Mouse (Mus musculus): ENCODE data around the gene Zfp638.
"Not testable (repeated sequence)": the region's sequence is repeated elsewhere in the genome, so short reads cannot be mapped to it uniquely, and the experiment has no call there.

Gene Zfp638

DNA sequence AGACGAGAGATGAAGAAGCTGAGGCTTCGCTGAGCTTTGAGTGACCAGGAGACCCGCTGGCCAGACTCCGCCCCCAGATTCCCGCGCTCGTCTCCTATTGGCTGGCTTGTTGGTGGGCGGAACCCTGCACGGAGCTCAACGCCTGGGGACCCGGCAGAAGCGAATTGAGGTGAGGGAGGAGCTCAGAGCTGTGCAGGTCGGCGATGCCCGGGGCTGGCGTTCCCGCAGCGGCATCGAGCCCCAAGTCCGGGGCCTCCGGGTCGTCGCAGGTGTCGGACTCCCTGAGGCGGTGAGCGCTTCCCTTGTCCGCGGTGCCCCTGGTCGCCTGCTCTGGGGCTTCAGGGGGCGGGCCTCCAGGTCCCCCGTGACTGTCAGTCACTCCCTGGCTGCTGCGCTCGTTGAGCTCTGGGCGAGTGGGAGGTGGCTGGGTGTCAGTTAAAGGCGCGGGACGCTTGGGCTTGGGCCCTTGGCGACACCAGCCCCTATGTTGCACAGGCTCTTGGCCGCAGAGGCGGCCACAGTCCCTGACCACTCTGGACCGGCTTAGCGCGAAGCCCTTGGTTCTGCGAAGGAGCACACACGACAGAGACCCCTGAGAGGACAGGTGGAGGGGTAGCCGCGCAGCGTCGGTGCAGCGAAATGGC is at the start of gene Zfp638:
Gene Zfp638 (plus strand): TSS at position 156 of the 644 bp plus-strand sequence.
- peak; percentile 96 to 97 for DNase-seq (ENCODE audit: low spot score in 2 of 2)

DNA sequence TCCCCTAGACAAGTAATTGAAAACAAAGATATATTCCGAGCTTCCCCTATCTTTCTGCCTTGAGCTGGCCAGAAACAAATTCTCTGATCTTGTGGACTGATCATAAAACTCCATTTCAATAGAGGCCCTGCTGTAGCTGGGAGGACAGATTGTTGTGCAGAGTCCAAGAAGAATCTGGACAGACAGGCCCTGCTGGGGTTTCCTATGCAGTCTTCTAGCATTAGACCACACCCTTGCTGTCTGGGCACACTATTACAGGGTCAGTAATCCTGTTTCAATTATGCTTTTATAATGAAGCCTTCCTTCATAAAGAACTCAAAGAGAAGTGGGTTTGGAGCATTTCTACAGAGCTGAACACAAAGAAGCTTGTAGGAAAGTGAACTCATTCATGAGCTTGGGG is 47.9 kb upstream of the Zfp638 start:
- DNase-seq (ENCODE audit: low spot score in 2 of 2) = no peak

DNA sequence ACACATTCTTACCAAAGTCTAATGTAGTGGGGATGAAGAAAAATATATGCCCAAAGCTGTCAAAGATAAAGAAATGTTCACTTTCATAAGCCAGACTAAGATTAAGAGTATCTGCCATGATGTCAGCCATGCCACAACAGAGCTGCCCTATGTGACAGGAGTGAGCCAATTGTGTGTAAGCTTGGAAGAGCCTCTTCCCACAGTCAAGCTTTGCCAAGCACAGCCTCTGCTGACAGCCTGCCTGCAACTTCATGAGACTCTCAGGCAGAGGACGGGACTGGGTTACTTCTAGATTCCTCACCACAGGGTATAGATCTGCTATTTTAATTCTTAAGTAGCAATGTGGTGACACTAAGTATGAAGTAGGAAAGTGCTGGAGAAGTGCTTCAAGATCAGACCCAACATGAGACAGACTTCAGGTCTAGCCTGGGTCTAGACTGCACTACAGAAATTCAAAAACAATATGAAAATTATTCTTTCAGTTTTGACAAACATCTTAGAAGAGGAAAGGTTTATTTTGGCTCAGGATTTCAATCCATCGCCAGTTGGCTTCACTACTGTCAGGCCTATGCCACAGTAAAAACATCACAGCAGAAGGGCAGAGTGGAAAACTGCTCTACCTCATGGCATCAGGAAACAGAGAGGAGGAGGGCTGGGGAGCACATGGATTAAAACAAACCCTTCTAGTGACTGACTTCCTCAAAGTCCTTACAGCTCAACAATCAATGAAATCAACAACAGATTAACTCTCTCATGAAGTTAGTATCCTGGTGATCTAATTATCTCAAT is 46.0 kb upstream of the Zfp638 start:
- no peak for DNase-seq (ENCODE audit: low spot score in 2 of 2)

DNA sequence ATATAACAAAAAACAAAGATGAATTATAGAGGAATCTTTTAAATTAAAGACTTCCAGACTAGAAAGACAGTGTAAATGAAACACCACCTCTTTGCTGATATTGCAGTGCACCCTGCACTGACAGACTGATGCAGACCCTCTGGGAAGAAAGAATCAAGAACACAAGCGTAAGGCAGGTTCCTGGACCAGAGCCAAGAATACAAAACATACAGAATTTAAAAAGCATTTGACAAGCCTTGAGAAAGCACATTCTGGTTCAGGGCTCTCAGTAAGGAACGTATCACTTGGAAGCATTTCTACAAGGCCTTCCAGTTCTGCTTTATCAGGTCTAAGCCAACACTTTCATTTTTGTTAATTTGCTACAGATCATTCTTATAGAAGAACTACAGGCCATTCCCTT is 45.1 kb upstream of the Zfp638 start:
- no peak for DNase-seq (ENCODE audit: low spot score in 2 of 2)

DNA sequence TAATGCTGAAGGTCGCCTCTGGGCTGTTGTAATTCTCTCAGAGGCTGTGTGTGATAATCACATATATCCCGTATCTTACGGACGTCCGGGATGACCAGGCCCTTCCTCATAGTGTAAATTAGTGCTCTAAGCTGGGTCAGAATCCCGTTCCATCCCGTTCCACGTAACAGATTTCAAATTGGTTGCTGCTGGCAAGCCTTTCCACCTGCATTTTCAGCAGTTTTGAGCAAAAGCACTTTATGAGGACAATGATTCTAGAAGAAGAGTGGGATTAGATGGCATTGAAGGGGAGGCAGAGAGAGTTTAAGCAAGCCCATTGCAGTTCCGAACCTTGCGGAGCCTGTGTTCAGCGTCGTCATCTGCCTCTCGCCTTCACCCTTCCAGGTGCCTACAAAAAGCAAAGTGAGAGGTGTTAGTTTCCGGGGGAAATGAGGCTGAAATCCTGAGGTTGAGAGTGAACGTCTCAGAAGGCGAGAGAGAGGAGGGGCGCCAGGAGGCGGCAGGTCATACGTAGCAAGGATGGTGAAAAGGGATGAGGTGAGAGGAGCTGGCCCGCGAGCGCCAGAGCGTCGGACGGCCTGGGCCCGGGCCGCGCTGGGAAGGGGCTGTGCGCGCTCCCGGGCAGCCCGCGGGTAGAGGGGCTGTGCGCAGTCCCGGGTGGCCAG is 35.8 kb upstream of the Zfp638 start:
- DNase-seq (ENCODE audit: low spot score in 2 of 2) = peak; percentile 18 to 32

DNA sequence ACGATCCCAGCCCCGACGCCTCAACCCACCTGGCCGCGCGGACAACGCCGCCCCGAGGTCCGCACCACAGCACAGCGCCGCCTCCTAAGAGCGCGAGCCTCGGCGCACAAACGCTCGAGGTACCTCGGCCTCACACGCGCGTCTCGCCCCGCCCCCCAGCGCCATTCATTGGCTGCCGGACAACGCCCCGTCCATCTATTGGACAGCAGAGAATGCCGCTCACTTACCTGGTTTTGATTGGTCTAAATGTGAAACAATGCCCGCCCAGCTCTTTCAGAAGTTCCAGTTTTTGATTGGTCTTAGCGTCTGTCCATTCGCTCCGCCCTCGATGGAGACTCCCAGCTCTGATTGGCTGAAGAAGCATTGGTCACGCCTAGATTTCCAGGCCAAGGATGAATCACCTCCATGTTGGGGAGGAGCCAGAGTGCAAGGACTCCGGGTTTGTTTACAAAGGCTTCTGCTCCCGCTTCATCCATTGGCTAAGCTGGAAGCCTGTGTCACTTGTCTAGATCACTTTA is 35.2 kb upstream of the Zfp638 start, which contains the start of gene Paip2b:
Gene Paip2b (minus strand): TSS at position 136 of the 518 bp plus-strand sequence.
- DNase-seq (ENCODE audit: low spot score in 2 of 2) = peak; percentile 98 to 99

DNA sequence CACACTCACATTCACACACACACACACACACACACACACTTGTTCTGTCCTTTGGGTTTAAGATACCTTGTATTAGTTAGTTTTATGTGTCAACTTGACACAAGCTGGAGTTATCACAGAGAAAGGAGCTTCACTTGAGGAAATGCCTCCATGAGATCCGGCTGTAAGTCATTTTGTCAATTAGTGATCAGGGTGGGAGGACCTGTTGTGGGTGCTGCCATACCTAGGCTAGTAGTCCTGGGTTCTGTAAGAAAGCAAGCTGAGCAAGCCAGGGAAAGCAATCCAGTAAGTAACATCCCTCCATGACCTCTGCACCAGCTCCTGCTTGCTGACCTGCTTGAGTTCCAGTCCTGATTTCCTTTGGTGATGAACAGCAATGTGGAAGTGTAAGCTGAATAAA is 34.5 kb upstream of the Zfp638 start:
- DNase-seq (ENCODE audit: low spot score in 2 of 2) = not testable (repeated sequence)

DNA sequence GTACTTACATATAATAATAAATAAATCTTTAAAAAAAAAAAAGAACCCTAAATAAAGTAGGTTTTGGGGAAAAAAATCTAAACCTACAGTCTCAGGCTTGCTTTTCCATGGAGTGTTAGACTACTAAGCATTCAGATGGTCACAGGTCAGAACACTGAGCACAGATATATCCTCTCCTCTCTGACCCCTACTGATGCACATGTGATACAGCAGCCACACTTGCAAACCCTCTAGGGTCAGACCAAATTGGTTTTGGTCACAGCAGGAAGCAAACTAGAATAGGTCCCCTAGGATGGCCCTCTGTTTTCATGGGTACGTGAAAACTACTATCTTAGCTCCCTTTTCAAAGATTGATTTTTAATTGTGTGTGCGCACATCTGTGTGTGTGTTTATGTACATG is 30.1 kb upstream of the Zfp638 start:
- no peak for DNase-seq (ENCODE audit: low spot score in 2 of 2)

DNA sequence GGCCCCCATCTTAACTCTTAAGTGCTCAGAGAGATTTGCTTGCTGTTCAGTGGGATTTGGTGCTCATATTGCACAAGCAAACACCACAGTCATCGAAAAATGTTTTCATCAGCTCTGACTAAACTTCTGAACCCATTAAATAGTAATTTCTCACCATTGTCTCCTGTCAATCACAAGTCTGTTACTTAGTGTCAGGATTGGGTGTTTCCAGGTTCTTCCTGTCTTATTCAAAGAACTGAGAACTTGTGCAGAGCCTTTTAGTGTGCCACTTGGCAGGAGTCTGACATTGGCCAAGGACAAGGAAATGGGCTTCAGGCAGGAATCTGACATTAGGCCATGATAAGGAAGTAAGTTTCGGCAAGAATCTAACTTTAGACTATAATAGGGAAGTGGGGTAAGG is 28.9 kb upstream of the Zfp638 start:
- no peak for DNase-seq (ENCODE audit: low spot score in 2 of 2)

DNA sequence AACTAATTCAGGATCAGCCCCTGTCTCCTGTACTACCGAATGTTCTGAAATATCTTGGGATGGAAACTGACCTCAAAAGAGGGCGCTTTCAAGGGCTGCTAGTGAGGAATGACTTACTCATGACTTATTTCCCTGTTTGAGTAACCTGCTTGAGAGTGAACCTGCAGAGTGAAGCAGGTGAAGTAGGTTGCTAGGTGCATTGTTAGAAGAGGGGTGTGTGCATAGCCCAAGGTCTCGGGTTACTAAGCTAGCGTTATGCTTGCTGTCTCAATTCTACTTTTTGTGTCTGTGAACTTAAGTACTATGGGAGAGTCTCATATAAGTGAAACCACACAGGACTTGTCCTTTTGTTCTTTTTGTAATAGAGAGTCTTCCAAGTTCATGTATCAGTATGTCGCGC is 26.8 kb upstream of the Zfp638 start:
- DNase-seq (ENCODE audit: low spot score in 2 of 2) = no peak

DNA sequence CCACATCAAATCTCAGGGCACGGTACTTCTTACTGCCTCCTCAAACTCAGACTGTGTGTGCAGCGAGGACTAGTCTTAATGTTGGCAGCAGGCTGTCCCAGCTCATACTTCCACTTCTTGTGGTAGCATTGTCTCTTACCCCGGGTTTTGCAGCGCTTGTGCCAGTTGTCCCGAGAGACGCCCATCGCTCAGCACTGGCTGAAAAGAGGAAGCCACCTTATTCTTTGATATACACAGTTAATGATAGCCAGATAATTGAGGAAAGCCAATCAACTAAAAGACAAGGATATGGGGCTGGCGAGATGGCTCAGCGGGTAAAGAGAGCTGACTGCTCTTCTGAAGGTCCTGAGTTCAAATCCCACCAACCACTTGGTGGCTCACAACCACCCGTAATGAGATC is 22.0 kb upstream of the Zfp638 start:
- no peak for DNase-seq (ENCODE audit: low spot score in 2 of 2)

DNA sequence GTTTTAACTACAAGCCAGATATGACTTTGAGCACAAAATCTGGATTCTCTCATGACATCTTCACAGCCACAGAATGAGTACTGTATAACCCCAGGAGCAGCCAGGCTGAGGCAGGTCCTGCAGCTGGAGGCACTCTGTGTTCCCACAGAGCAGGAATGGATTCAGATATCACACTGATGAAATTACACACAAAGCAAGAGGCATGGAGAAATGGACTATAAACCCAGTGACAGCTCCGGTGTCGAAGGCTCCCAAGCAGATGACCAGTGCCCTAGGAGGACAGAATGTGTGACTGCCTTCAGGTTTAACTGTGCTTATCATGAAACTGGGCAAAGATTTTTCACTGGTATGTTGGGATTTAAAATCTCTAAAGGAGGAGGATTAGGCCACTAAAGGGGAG is 20.8 kb upstream of the Zfp638 start:
- no peak for DNase-seq (ENCODE audit: low spot score in 2 of 2)

DNA sequence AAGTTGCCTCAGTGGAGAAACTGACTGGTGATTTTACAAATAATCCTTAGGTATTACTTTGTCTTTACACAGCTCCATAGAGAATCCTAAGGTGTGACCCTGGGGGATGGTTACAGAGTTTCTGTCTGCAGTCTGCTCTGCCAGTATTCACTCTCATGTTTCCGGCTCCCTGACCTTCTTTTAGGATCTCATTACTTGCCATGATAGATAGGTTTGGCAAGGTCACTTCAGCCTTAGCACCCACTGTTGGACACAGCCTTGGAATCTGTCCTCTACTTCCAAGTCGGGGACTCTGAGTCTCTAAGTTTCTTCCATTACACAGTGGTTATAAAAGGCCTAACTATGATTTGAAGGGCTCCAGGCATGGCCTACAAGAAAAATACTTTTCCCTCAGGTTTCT is 17.5 kb upstream of the Zfp638 start:
- DNase-seq (ENCODE audit: low spot score in 2 of 2) = no peak

DNA sequence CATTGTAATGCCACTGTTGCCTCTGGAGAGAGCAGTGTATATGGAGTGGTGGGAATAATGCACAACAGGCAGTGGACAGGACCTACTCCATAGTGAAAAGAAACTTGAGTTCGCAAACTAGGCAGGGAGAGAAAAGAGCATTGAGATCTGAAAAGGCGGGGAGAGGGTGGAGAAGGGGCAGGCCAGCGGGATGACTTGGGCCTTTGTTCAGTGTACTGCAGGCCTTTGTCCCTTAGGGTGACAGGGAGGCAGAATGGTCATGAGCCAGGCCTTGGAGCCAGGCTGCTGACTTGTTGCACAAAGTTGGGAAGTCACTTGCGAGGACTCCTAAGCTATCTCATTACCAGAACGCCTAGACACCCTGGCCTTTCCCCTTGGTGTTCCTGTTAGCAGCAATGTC is 9.4 kb upstream of the Zfp638 start:
- no peak for DNase-seq (ENCODE audit: low spot score in 2 of 2)

DNA sequence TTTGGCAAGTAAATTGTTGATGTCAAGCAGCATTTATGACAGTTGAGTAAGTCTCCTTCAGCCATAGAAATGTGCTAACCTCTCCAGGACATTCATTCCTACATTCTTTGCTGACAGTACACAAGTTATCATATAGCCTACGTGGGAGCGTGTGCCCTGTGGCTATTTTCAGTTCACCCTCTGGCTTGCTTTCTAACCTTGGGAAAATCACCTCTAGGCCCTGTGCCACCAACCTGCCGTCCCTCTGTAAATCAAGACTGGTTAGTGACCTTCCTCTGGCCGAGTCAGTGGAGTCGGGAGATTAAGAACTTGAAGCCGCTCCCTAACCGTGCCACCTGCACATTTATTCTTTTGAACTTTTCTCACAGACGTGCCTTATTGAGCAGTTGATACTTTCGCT is 6.9 kb upstream of the Zfp638 start:
- no peak for DNase-seq (ENCODE audit: low spot score in 2 of 2)

DNA sequence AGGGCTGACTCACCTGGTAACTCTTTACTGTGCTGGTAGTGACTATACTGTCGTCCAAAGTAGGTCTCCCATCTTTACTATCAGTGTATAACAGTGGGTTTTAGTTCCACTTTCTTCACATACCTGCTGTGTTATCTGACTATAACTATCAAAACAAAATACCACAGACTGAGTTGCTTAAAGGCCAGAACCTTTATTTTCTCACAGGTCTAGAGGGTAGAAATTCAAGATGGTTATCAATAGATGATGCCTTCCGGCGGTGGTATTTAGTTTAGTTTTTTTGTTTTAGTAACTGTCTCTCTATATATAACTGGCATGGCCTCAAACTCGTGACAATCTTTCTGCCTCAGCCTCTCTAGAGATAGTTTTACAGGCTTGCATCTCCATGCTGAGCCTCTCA is 3.4 kb upstream of the Zfp638 start:
- no peak for DNase-seq (ENCODE audit: low spot score in 2 of 2)

DNA sequence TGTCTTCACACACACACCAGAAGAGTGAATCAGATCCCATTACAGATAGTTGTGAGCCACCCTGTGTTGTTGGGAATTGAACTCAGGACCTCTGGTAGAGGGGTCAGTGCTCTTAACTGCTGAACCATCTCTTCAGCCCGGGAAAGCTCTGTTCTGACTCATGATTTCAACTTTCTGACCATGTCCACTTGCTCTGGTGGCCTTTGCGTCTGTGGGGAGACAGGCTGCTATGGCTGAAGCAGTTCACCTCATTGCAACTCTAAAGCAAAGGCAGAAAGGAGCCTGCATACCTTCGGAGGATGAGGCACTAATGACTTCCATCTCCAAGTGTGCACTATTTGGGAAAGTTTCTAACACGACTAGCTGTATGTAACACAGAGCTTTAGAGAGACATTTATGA is 486 bp upstream of the Zfp638 start:
- no peak for DNase-seq (ENCODE audit: low spot score in 2 of 2)

DNA sequence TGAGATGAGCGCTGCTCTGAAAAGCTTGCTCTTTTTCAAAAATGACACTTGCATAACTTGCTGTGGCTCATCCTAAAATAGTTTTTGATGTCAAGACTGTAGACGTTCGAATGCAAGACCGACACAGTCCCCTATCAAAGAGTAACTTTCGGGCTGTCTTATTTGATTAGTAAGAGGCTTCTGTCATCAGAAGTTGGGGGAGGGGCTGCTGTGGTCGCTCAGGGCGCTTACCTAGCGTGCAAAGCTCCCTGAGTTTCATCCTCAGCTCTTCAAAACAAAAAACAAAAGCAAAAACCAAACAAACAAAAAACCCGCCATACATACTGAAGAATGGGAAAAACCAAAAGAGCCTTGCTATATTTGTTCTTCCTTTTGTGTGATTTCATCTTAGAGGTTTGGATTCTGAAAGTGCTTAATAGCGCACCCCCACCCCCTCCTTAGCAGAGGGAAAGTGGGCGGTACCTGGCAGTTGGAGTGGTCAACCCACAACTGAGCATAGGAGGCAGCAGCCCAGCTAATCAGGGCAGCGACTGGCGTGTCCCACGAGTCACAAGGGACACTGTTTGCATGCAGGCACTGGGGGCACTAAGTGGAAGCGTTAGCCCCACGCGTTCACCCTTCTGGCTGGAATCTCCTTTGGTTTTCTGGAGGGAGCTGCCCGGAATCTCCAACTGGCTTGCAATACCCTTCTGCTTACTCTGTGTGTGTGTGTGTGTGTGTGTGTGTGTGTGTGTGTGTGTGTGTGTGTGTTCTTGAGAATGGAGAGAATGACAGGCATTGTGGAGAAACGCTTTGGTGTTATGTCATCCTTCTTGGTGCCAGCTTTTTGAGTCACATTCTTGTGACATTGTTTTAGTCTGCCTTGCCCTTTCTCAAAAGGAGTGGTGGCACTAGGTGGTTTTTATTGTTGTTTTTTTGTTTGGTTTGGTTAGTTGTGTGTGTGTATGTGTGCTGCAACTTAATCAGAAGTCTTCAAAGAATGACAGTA is 983 bp downstream of the Zfp638 start:
- DNase-seq (ENCODE audit: low spot score in 2 of 2) = peak; percentile 43 to 48

DNA sequence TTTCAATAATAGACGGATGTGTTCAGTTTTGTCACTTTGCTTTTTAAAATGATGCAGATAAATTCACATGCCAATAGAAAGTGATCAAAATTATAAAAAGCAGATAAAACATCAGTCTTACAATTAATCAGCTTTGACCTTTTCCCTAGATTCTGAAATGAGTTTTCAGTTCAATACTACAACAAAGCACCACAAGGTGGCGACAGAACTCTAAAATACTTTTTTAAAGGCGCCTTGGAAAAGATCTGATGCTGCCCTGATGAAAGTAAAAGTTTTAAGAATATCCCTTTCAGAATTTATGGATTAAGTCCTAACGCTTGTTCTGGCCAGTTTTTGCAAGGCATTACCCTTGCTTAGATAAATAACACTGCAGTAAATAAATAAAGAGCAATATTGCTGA is 12.9 kb downstream of the Zfp638 start:
- peak; percentile 70 to 74 for DNase-seq (ENCODE audit: low spot score in 2 of 2)

DNA sequence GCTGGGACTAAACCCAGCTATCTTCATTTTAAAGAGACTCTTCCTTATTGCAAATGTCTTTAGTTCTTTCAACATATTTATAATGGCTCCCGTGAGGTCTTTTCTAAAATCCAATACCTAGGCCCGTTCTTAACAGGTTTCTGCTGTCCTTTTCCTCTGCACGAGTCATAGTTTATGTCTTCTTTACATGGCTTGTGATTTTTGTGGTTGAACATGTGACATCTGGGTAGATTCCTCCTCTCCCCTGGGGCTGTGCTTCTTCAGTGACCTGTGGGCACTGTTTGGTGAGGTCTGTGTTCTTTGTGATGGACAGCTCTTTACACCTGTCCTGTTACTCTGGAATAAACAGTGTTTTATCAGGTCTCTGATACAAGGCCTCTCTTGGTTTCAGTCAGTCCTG is 19.9 kb downstream of the Zfp638 start:
- DNase-seq (ENCODE audit: low spot score in 2 of 2) = no peak

DNA sequence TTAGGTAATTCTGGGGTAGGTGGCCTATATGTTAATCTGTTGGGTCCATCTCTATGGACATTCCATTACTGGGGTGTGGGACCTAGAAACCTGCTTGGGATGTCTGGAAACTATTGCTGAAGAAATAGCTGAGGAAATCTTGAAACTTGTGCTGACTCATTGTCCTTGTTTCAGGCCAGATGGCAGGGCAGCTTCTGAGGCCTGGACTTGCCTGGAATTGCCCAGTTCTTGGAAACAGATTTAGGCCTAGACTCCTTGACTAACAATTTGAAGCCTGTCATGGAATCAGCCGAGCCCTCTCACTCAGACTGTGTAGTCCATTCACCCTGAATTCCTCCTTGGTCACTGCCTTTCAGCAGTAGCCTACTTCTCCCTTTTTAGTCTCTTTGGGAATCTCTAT is 21.9 kb downstream of the Zfp638 start:
- no peak for DNase-seq (ENCODE audit: low spot score in 2 of 2)

Data from right cerebral cortex, adult 2 months (tissue).